Mouse (Mus musculus) heart, adult 2 months (tissue): ENCODE results near the gene 1110032A03Rik.
A peak's percentile ranks its signal among the peaks of the same experiment; 100 is the strongest.

Experiments
- CTCF ChIP-seq: fragments of 200-600 bp; IDR thresholded peaks from 2 replicates; pipeline ENCODE4 v1.8.1; 2022; ENCODE audit warnings: antibody characterized with exemption, mild to moderate bottlenecking, moderate library complexity
- EP300 ChIP-seq: fragments of 200-500 bp; IDR thresholded peaks from 2 replicates; pipeline ENCODE4 v1.6.1; 2011; ENCODE audit warnings: low read depth, low read length, control low read depth; ENCODE audit not compliant: insufficient read depth
- POLR2A ChIP-seq: fragments of 200-500 bp; IDR thresholded peaks from 2 replicates; pipeline ENCODE4 v1.6.1; 2011; ENCODE audit warnings: mild to moderate bottlenecking, low read depth, low read length, control low read depth; ENCODE audit not compliant: insufficient read depth

GRCm38 (mm10) chr9:50753947-50754346 lies 21.4 kb downstream of the 1110032A03Rik start:
- TF ChIP-seq POLR2A (peak; percentile 50; the same call in 1 of the 2 replicates), CTCF (no peak), EP300 (no peak)
